Mouse (Mus musculus) right cerebral cortex, postnatal 4 days (tissue): ENCODE measurements at regions not wholly inside any gene's neighbourhood (a gene's known extent, or its start where the extent isn't known, plus 50 kb on each side); places are given as distances from the start of the nearest gene placed in this dataset.
A peak's percentile ranks its signal among the peaks of the same experiment; 100 is the strongest.

Experiments used
- DNase-seq: peaks from one replicate; pipeline ENCODE4 v3.0.0-alpha.2; 2022

- DNase-seq = peak; percentile 7
Measured at GRCm38 (mm10) chr14:58815616-58816539, 326.8 kb downstream of the 1700129C05Rik start.

GRCm38 (mm10) chr14:58812585-58812984 is 330.1 kb downstream of the 1700129C05Rik start:
- DNase-seq = no peak

- DNase-seq = no peak
Measured at GRCm38 (mm10) chr14:58801402-58801861, 341.3 kb downstream of the 1700129C05Rik start.

GRCm38 (mm10) chr14:58788190-58788945 is 354.3 kb downstream of the 1700129C05Rik start:
- DNase-seq = no peak

- no peak for DNase-seq
Measured at GRCm38 (mm10) chr14:58787618-58788017, 355.1 kb downstream of the 1700129C05Rik start.

- DNase-seq = no peak
Measured at GRCm38 (mm10) chr14:58786791-58787491, 355.8 kb downstream of the 1700129C05Rik start.

GRCm38 (mm10) chr14:58783201-58783600 is 359.5 kb downstream of the 1700129C05Rik start:
- no peak for DNase-seq

- DNase-seq = no peak
Measured at GRCm38 (mm10) chr14:58780306-58780705, 362.4 kb downstream of the 1700129C05Rik start.

- DNase-seq = no peak
Measured at GRCm38 (mm10) chr14:58778675-58779074, 364.0 kb downstream of the 1700129C05Rik start.

- no peak for DNase-seq
Measured at GRCm38 (mm10) chr14:58761291-58761690, 381.4 kb downstream of the 1700129C05Rik start.

- no peak for DNase-seq
Measured at GRCm38 (mm10) chr14:58759759-58760158, 382.9 kb downstream of the 1700129C05Rik start.

- no peak for DNase-seq
Measured at GRCm38 (mm10) chr14:58753781-58754180, 388.9 kb downstream of the 1700129C05Rik start.

- DNase-seq = no peak
Measured at GRCm38 (mm10) chr14:58753136-58753535, 389.6 kb downstream of the 1700129C05Rik start.

GRCm38 (mm10) chr14:58726418-58726817 is 416.3 kb downstream of the 1700129C05Rik start:
- DNase-seq = no peak

GRCm38 (mm10) chr14:58714856-58715255 is 427.8 kb downstream of the 1700129C05Rik start:
- DNase-seq = no peak

- no peak for DNase-seq
Measured at GRCm38 (mm10) chr14:58709861-58710260, 432.8 kb downstream of the 1700129C05Rik start.

- no peak for DNase-seq
Measured at GRCm38 (mm10) chr14:58709281-58709680, 433.4 kb downstream of the 1700129C05Rik start.

GRCm38 (mm10) chr14:58701765-58702164 is 440.9 kb downstream of the 1700129C05Rik start:
- DNase-seq = peak; percentile 61

- no peak for DNase-seq
Measured at GRCm38 (mm10) chr14:58691129-58691828, 451.4 kb downstream of the 1700129C05Rik start.

- DNase-seq = no peak
Measured at GRCm38 (mm10) chr14:58687814-58688213, 454.9 kb downstream of the 1700129C05Rik start.

- no peak for DNase-seq
Measured at GRCm38 (mm10) chr14:58678781-58679180, 463.9 kb downstream of the 1700129C05Rik start.

- no peak for DNase-seq
Measured at GRCm38 (mm10) chr14:58678126-58678656, 464.5 kb downstream of the 1700129C05Rik start.
